Mouse (Mus musculus): Measurements from ENCODE around the gene Kirrel3.

The Kirrel3 gene

GRCm38 (mm10) chr9:34485759-34486431, at the start of gene Kirrel3:
TSS of gene Kirrel3 (plus strand) at chr9:34485894.
- DNase-seq, result peak; percentile 80

- DNase-seq, result no peak
Measured at GRCm38 (mm10) chr9:34440721-34441120, 45.0 kb upstream of the Kirrel3 start.

GRCm38 (mm10) chr9:34443950-34444349, 41.7 kb upstream of the Kirrel3 start:
- DNase-seq, result no peak

- no peak for DNase-seq
Measured at GRCm38 (mm10) chr9:34446497-34447350, 39.0 kb upstream of the Kirrel3 start.

- no peak for DNase-seq
Measured at GRCm38 (mm10) chr9:34447736-34448135, 38.0 kb upstream of the Kirrel3 start.

- no peak for DNase-seq
Measured at GRCm38 (mm10) chr9:34448467-34448866, 37.2 kb upstream of the Kirrel3 start.

- no peak for DNase-seq
Measured at GRCm38 (mm10) chr9:34458189-34458588, 27.5 kb upstream of the Kirrel3 start.

GRCm38 (mm10) chr9:34459968-34460367, 25.7 kb upstream of the Kirrel3 start:
- DNase-seq, result no peak

GRCm38 (mm10) chr9:34463666-34464065, 22.0 kb upstream of the Kirrel3 start:
- DNase-seq, result no peak

- DNase-seq, result no peak
Measured at GRCm38 (mm10) chr9:34466058-34466457, 19.6 kb upstream of the Kirrel3 start.

- DNase-seq, result no peak
Measured at GRCm38 (mm10) chr9:34469180-34469579, 16.5 kb upstream of the Kirrel3 start.

- DNase-seq, result no peak
Measured at GRCm38 (mm10) chr9:34476206-34476605, 9.5 kb upstream of the Kirrel3 start.

- DNase-seq, result no peak
Measured at GRCm38 (mm10) chr9:34478494-34478893, 7.2 kb upstream of the Kirrel3 start.

GRCm38 (mm10) chr9:34483236-34483635, 2.5 kb upstream of the Kirrel3 start:
- DNase-seq, result peak; percentile 41

GRCm38 (mm10) chr9:34484665-34485064, 1.0 kb upstream of the Kirrel3 start:
- DNase-seq, result no peak

- DNase-seq, result no peak
Measured at GRCm38 (mm10) chr9:34488267-34488666, 2.6 kb downstream of the Kirrel3 start.

GRCm38 (mm10) chr9:34488700-34489315, 3.1 kb downstream of the Kirrel3 start:
- DNase-seq, result peak; percentile 86

- no peak for DNase-seq
Measured at GRCm38 (mm10) chr9:34489316-34489710, 3.6 kb downstream of the Kirrel3 start.

GRCm38 (mm10) chr9:34489760-34490159, 4.1 kb downstream of the Kirrel3 start:
- no peak for DNase-seq

- DNase-seq, result no peak
Measured at GRCm38 (mm10) chr9:34492121-34492520, 6.4 kb downstream of the Kirrel3 start.

- no peak for DNase-seq
Measured at GRCm38 (mm10) chr9:34493571-34493970, 7.9 kb downstream of the Kirrel3 start.

GRCm38 (mm10) chr9:34498126-34498525, 12.4 kb downstream of the Kirrel3 start:
- DNase-seq, result no peak

GRCm38 (mm10) chr9:34498651-34499050, 13.0 kb downstream of the Kirrel3 start:
- peak; percentile 81 for DNase-seq

- no peak for DNase-seq
Measured at GRCm38 (mm10) chr9:34507164-34507563, 21.5 kb downstream of the Kirrel3 start.

Data from retina, postnatal 1 day (tissue).